Mouse (Mus musculus) olfactory bulb, adult 2 months (tissue): Measurements from ENCODE around the gene Asb16.

Source experiments
- CTCF ChIP-seq: fragments of 200-500 bp; IDR thresholded peaks from 2 replicates; pipeline ENCODE4 v1.5.1; 2012; ENCODE audit warnings: low read depth, mild to moderate bottlenecking, low read length, moderate library complexity; ENCODE audit not compliant: insufficient read depth
- POLR2A ChIP-seq: fragments of 200-500 bp; IDR thresholded peaks from 2 replicates; pipeline ENCODE4 v1.6.1; 2012; ENCODE audit warnings: mild to moderate bottlenecking, low read depth, low read length, moderate library complexity; ENCODE audit not compliant: insufficient read depth

GRCm38 (mm10) chr11:102267480-102267879 lies 1.1 kb upstream of the Asb16 start:
- TF ChIP-seq POLR2A (no peak), CTCF (peak; percentile 84)
